Comparison of ENCODE assay signal across 8 mouse cellular contexts in the genomic region with DNA sequence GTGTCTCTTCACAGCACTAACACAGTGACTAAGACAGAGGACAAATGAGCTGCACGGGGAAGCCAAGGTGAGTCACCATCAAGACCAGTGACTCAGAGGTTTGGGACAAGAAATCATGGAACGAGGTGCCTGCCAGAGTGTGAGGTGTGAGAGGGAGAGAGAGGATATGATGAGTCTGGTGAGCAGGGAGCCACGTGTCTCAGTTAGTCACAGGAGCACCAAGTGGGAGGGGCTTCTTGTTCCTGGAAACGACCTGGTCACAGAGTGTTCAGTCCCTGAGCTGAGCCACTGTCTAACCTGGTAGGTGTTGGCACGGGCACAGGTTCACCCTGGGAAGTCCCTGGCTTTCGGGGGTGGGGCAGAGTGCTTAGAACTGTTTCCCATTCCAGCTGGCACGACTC. TPM values are rescaled to one million over a fixed set of nuclear protein-coding genes. Genes with fewer than 3 reads are reported as not detected.
A peak's percentile ranks its signal among the peaks of the same experiment; 100 is the strongest.
DNase-seq lines count a peak whose midpoint lies in the region; ATAC-seq and TF ChIP-seq lines count a peak whose summit lies in the region.

No protein-coding gene starts in this region.

- H3K27me3 ChIP-seq in kidney, embryonic 14.5 days (ENCODE audit: control insufficient read depth, insufficient read depth, low read length), result no peaks in the 10 kb centered on the region
- no peaks in the 10 kb centered on the region for H3K27me3 ChIP-seq in C2C12 (ENCODE audit: control insufficient read depth, insufficient read depth, insufficient read length)

- no peaks in the 10 kb centered on the region for H3K9me3 ChIP-seq in kidney, embryonic 14.5 days (ENCODE audit: control insufficient read depth, low read length)

- ATAC-seq in kidney, embryonic 14.5 days (ENCODE audit: low FRiP score, low TSS enrichment), result no peak
- no peak for ATAC-seq in inflammation-experienced regulatory T-cells, adult 6 months

- no peak overlapping the region for H3K4me3 ChIP-seq in kidney, embryonic 14.5 days (ENCODE audit: low read length)
- no peak overlapping the region for H3K4me3 ChIP-seq in C2C12 (ENCODE audit: insufficient read depth, poor library complexity, severe bottlenecking)

- H3ac ChIP-seq in C2C12 (ENCODE audit: control insufficient read depth, insufficient read length, low read depth), result no peak overlapping the region

- H3K9ac ChIP-seq in kidney, embryonic 14.5 days (ENCODE audit: low read depth, low read length), result no peak overlapping the region

- H3K4me1 ChIP-seq in kidney, embryonic 14.5 days (ENCODE audit: control insufficient read depth, insufficient read depth, low read length), result peaks cover 5% of the 10 kb centered on the region; the same call in 1 of the 2 replicates

- 59% methylated on average over 7 of the region's 7 CpGs for WGBS in kidney, embryonic 14.5 days

- H3K27ac ChIP-seq in kidney, embryonic 14.5 days (ENCODE audit: low read depth, low read length), result no peak overlapping the region

- no peaks in the 10 kb centered on the region for H3K79me3 ChIP-seq in C2C12 (ENCODE audit: low read depth)

- H3K79me2 ChIP-seq in C2C12 (ENCODE audit: control insufficient read depth, insufficient read depth), result no peaks in the 10 kb centered on the region

- no peak overlapping the region for H3K4me2 ChIP-seq in kidney, embryonic 14.5 days (replicated peaks; ENCODE audit: low read depth, low read length)

- intact Hi-C loops in heart, postnatal 25 days (cut with DNase I), result no loop called here

- H3K36me3 ChIP-seq in kidney, embryonic 14.5 days (ENCODE audit: control insufficient read depth, insufficient read depth, low read length), result no peaks in the 10 kb centered on the region
- no peaks in the 10 kb centered on the region for H3K36me3 ChIP-seq in C2C12 (ENCODE audit: control insufficient read depth, insufficient read depth)

- peak; percentile 95 for DNase-seq in kidney, adult 11 months
- peak; percentile 27 for DNase-seq in adrenal gland, postnatal 25 days
- DNase-seq in heart, postnatal 25 days (ENCODE audit: low spot score), result peak; percentile 17
- peak; percentile 69 for DNase-seq in lung, postnatal 10 days
- no peak for DNase-seq in layer of hippocampus, postnatal 25 days (ENCODE audit: extremely low spot score in 1 of 2, low spot score in 1 of 2)

- no peak for TF ChIP-seq CTCF in C2C12 (IDR thresholded peaks at IDR 0.05; ENCODE audit: control insufficient read depth, insufficient read depth, insufficient read length)

TF ChIP-seq in C2C12, 6 proteins besides CTCF, POLR2A, EP300 and RAD21:
- TF ChIP-seq MYOG (IDR thresholded peaks at IDR 0.05; ENCODE audit: control insufficient read depth, extremely low read depth, insufficient read length) (no peak), FOSL1 (IDR thresholded peaks at IDR 0.05; ENCODE audit: insufficient read depth, low read length, poor library complexity, severe bottlenecking) (no peak), USF1 (IDR thresholded peaks at IDR 0.05; ENCODE audit: low read depth) (peak; percentile 42), MYOD1 (IDR thresholded peaks at IDR 0.05; ENCODE audit: control insufficient read depth, insufficient read length, low read depth) (no peak), MAX (IDR thresholded peaks at IDR 0.05) (peak; percentile 63), CEBPB (IDR thresholded peaks at IDR 0.05; ENCODE audit: low read depth) (no peak)

RNA-seq across cellular contexts. Expression of a gene that starts 54.2 kb away (rescaled TPM):
- polyA plus RNA-seq in kidney, embryonic 14.5 days (2014; fragmentation: Nextera tagmentation; extraction: Ambion mirVana), result 29.5 and 30.3 TPM in 2 replicates
- polyA plus RNA-seq in C2C12 (2012; fragmentation: generic; extraction: Trizol), result 45.1 TPM
- 20.9 and 30.8 TPM in 2 replicates for total RNA-seq in adrenal gland, postnatal 25 days (2021)
- 10 to 100 TPM; 16.4 to 21.6 TPM for total RNA-seq in heart, postnatal 25 days (2021)
- 10 to 100 TPM; 26.9 to 64.6 (median 28.4) TPM for polyA plus RNA-seq in inflammation-experienced regulatory T-cells, adult 6 months (2017; shearing (Covaris generic))
- total RNA-seq in layer of hippocampus, postnatal 25 days (2021), result 100 to 1,000 TPM; 125 to 131 TPM

Comparison
In these comparisons a context has a peak if more than half of its experiments do, and no peak if none do; other contexts are left out.
1. DNase-seq: peak in kidney, adult 11 months (single experiment), adrenal gland, postnatal 25 days (single experiment), heart, postnatal 25 days (single experiment) and lung, postnatal 10 days (single experiment); none in layer of hippocampus, postnatal 25 days (0 of 2).